Mouse (Mus musculus) stomach, postnatal 0 days (tissue): Measurements from ENCODE around the gene Ptpn1. TPM values are rescaled to one million over a fixed set of nuclear protein-coding genes. Genes with fewer than 3 reads are reported as not detected.

ENCODE experiments used
- ATAC-seq: fragments of 200-750 bp; cut with Nextera tagmentation; 2 replicates; pipeline ENCODE4 v1.8.0; 2017; ENCODE audit not compliant: low FRiP score, low TSS enrichment
- DNase-seq: peaks from one replicate; pipeline ENCODE4 v3.0.0-alpha.2; 2016; ENCODE audit warnings: low spot score
- H3K27ac ChIP-seq: fragments of 300-500 bp; sonication (generic); replicated peaks from 2 replicates; pipeline ENCODE4 v1.5.1; 2014; ENCODE audit warnings: mild to moderate bottlenecking, control low read depth
- H3K27me3 ChIP-seq: fragments of 300-500 bp; sonication (generic); 2 replicates; pipeline ENCODE4 v1.6.1; 2014; ENCODE audit warnings: low read length; ENCODE audit not compliant: control insufficient read depth, insufficient read depth
- H3K36me3 ChIP-seq: fragments of 300-500 bp; sonication (generic); 2 replicates; pipeline ENCODE4 v1.6.1; 2014; ENCODE audit warnings: low read length, mixed read lengths; ENCODE audit not compliant: control insufficient read depth, insufficient read depth
- H3K4me1 ChIP-seq: fragments of 300-500 bp; sonication (generic); replicated peaks from 2 replicates; pipeline ENCODE4 v1.6.1; 2014; ENCODE audit warnings: antibody characterized with exemption; ENCODE audit not compliant: control insufficient read depth, insufficient read depth
- H3K4me2 ChIP-seq: fragments of 300-500 bp; sonication (generic); replicated peaks from 2 replicates; pipeline ENCODE4 v1.6.1; 2014; ENCODE audit warnings: low read depth, mild to moderate bottlenecking, control low read depth, moderate library complexity
- H3K4me3 ChIP-seq: fragments of 300-500 bp; sonication (generic); 2 replicates; pipeline ENCODE4 v1.5.1; 2014; ENCODE audit warnings: low read depth, low read length, control low read depth
- H3K9ac ChIP-seq: fragments of 300-500 bp; sonication (generic); 2 replicates; pipeline ENCODE4 v1.6.1; 2014; ENCODE audit warnings: mild to moderate bottlenecking, low read length, control low read depth, mixed read lengths
- H3K9me3 ChIP-seq: fragments of 300-500 bp; sonication (generic); 2 replicates; pipeline ENCODE4 v1.6.1; 2016; ENCODE audit warnings: low read length; ENCODE audit not compliant: control insufficient read depth
- CTCF ChIP-seq: IDR thresholded peaks from 2 replicates; pipeline ENCODE4 v1.5.1; 2016; ENCODE audit warnings: antibody characterized with exemption, low read depth, mild to moderate bottlenecking, moderate library complexity
- EP300 ChIP-seq: optimal IDR thresholded peaks from 2 replicates; pipeline ENCODE3; 2016; ENCODE audit warnings: antibody characterized with exemption
- WGBS: fragments of 180-500 bp; shearing (Covaris S2); extraction: QIAGEN DNeasy Blood & Tissue Kit; methylation state at CpG from one replicate; pipeline ENCODE4 v1.1.7; 2014; 5-methylcytosine and 5-hydroxymethylcytosine counted together
- polyA plus RNA-seq: library from polyadenylated mRNA; unstranded; fragments of >200 nt; fragmentation: Nextera tagmentation; extraction: Ambion mirVana; gene quantifications from 2 replicates; pipeline ENCODE4 v1.2.1, GENCODE M21; 2015

Gene Ptpn1
- polyA plus RNA-seq, 1 experiment from 2014 or later = 51.1 TPM

DNA sequence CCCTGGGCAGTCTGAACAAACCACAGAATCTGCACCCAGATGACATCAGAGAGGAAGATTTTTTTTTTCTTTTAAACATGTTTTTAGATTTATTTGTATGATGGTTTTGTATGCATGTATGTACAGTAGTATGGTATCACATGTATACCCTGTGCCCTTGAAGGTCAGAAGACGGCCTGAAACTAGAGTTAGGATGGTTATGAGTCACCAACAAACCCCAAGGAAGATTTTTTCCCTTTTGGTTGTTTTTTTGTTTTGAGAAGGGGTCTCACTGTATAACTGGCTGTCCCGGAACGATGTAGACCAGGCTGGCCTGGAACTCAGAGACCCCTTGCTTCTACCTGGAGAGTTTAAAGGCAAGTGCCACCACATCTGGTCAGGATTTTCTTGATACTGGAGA, 882 bp upstream of the Ptpn1 start:
- H3K27ac ChIP-seq = no peak overlapping the region
- no peaks in the 10 kb centered on the region for H3K9me3 ChIP-seq
- no peaks in the 10 kb centered on the region for H3K36me3 ChIP-seq
- no peak overlapping the region for H3K4me3 ChIP-seq
- peak overlapping the region; percentile 61; the same call in 1 of the 2 replicates for H3K4me2 ChIP-seq
- ATAC-seq = no peak
- no peak overlapping the region for H3K9ac ChIP-seq
- WGBS = 96% methylated on average over 3 of the region's 3 CpGs
- no peak for DNase-seq
- no peaks in the 10 kb centered on the region for H3K4me1 ChIP-seq
- TF ChIP-seq EP300 = no peak
- TF ChIP-seq CTCF = no peak
- no peaks in the 10 kb centered on the region for H3K27me3 ChIP-seq

DNA sequence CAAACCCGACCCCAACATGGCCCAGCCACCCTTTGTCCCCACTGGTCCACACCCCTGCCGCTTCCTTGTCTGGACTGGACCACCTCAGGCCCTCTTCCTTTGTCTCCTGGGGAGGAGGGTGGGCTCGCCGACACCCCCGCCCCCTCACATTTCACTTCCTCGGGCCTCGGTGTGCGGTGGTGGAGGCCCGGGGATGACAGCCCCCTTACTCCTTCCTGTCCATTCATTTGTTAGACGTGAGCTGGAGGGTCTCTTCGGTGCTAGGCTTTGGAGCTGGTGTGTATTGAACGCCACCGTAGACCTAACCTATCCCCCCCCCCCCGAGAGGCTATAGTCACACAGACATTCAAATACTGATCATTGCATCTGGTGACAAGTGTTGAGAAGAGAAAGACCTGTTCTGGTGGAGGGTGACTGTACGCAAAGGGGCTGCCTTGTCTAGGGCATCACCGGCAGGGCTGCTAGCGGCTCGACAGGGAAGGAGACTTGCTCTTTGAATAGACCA, 922 bp downstream of the Ptpn1 start:
- ATAC-seq (peak; percentile 42), DNase-seq (no peak)
- H3K4me3 ChIP-seq = peak overlapping the region; percentile 88
- H3K27me3 ChIP-seq = no peaks in the 10 kb centered on the region
- peak overlapping the region; percentile 95 for H3K4me2 ChIP-seq
- H3K36me3 ChIP-seq = no peaks in the 10 kb centered on the region
- H3K27ac ChIP-seq = peak overlapping the region; percentile 86
- H3K9me3 ChIP-seq = no peaks in the 10 kb centered on the region
- no peaks in the 10 kb centered on the region for H3K4me1 ChIP-seq
- WGBS = 1% methylated on average over 18 of the region's 18 CpGs
- H3K9ac ChIP-seq = peak overlapping the region; percentile 94
- TF ChIP-seq CTCF (no peak), EP300 (no peak)

DNA sequence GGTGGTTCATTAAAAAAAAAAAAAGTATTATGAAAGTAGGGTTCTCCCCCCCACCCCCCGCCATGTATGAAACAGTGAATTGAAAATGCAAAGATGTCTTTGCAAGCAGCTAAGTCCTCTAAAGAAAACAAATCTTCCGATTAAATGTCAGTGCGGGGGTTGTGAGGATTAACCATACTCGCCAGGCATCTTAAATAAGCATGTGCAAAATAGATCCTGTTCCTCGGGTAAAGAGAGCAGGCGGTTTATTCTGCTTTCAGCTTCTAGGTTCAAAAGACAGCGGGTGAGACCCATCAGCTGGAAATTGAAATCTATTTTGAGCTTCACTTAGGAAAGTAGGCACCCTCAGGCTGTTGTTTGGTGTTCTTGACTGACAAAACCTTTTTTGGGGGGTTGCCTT, 1.5 kb downstream of the Ptpn1 start:
- 23% methylated on average over 7 of the region's 7 CpGs for WGBS
- H3K36me3 ChIP-seq = no peaks in the 10 kb centered on the region
- ATAC-seq (no peak), DNase-seq (no peak)
- H3K9ac ChIP-seq = peak overlapping the region; percentile 94
- peak overlapping the region; percentile 95 for H3K4me2 ChIP-seq
- H3K4me1 ChIP-seq = no peaks in the 10 kb centered on the region
- peak overlapping the region; percentile 88 for H3K4me3 ChIP-seq
- TF ChIP-seq EP300 (no peak), CTCF (no peak)
- no peaks in the 10 kb centered on the region for H3K9me3 ChIP-seq
- H3K27me3 ChIP-seq = no peaks in the 10 kb centered on the region
- no peak overlapping the region for H3K27ac ChIP-seq

DNA sequence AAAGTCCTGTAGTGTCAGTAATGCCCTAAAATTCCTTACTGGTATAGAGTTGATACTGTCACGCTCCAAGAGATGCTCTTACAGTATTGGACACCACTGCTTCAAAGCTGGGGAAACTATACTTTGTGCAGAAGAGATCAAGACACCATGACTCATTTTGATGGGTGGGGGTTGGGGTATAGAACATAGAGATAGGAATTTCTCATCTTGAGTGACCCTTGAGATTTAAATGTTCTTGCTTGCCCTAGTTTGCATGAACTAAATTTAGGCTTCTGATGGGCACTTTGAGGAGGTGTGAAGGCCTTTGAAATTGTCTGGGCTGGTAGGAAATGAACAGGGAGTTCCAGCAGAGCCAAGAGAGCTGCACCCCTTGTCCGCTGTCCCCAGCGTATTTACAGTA, 4.1 kb downstream of the Ptpn1 start:
- Histone ChIP-seq H3K9me3 (no peaks in the 10 kb centered on the region), H3K36me3 (no peaks in the 10 kb centered on the region), H3K4me3 (no peak overlapping the region), H3K27ac (no peak overlapping the region), H3K27me3 (no peaks in the 10 kb centered on the region), H3K4me1 (peaks cover 2% of the 10 kb centered on the region; the same call in 1 of the 2 replicates), H3K4me2 (no peak overlapping the region), H3K9ac (no peak overlapping the region)
- WGBS = 79% methylated on average over 3 of the region's 3 CpGs
- ATAC-seq (no peak), DNase-seq (no peak)
- no peak for TF ChIP-seq EP300
- no peak for TF ChIP-seq CTCF

DNA sequence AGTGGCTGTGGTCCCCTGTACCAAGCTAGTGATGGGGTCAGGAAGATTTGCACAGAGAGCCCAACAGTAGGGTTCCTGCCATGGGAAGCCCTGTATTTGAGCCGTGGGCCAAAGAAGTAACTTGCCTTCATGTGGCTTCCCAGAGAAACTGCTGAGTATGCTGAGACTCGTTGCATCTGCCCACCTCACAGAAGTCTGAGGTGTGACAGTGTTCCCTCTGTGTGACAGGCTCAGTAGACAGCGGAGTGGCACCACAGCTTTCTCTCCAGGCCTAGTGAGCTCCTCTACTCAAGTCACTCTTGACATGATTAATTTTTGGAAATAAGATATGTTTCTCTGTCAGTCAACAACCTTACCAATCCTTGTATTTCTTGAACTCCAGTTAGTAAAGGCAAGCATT, 6.9 kb downstream of the Ptpn1 start:
- Histone ChIP-seq H3K9me3 (no peaks in the 10 kb centered on the region), H3K27me3 (no peaks in the 10 kb centered on the region), H3K4me1 (peaks cover 23% of the 10 kb centered on the region), H3K27ac (no peak overlapping the region), H3K4me3 (no peak overlapping the region), H3K4me2 (no peak overlapping the region), H3K36me3 (no peaks in the 10 kb centered on the region), H3K9ac (no peak overlapping the region)
- no peak for TF ChIP-seq EP300
- no peak for TF ChIP-seq CTCF
- 76% methylated on average over 3 of the region's 3 CpGs for WGBS
- no peak for ATAC-seq
- no peak for DNase-seq

DNA sequence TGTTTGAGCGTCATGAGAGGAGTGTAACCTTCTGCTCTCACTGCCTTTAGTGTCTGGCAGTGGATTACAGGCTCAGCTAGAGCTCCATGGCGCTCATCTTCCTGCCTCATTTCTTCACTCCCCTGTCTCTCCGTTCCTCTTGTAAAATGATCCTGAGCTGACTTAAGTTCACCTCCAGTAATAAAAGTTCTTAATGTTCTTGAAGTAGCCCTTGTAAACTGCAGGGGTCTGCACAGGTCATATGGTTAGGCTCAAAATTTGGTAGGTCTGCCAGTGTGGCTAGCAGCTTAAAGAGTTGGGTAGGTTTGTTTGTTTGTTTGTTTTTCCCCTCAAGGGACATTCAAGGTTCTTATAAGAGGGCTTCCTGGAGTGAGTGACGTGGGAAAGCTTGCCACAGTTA, 7.3 kb downstream of the Ptpn1 start:
- TF ChIP-seq EP300 (no peak), CTCF (no peak)
- Histone ChIP-seq H3K4me2 (no peak overlapping the region), H3K4me1 (peaks cover 23% of the 10 kb centered on the region), H3K27ac (no peak overlapping the region), H3K9me3 (no peaks in the 10 kb centered on the region), H3K36me3 (no peaks in the 10 kb centered on the region), H3K27me3 (no peaks in the 10 kb centered on the region), H3K9ac (no peak overlapping the region), H3K4me3 (no peak overlapping the region)
- DNase-seq = no peak
- ATAC-seq = no peak
- 72% methylated on average over 4 of the region's 4 CpGs for WGBS
